Mouse (Mus musculus) NIH3T3 (cell line): ENCODE measurements at regions not wholly inside any gene's neighbourhood (a gene's known extent, or its start where the extent isn't known, plus 50 kb on each side); places are given as distances from the start of the nearest gene placed in this dataset.

Experiments
- DNase-seq: peaks from one replicate; pipeline ENCODE4 v3.0.0-alpha.2; 2012; ENCODE audit warnings: low read depth

DNA sequence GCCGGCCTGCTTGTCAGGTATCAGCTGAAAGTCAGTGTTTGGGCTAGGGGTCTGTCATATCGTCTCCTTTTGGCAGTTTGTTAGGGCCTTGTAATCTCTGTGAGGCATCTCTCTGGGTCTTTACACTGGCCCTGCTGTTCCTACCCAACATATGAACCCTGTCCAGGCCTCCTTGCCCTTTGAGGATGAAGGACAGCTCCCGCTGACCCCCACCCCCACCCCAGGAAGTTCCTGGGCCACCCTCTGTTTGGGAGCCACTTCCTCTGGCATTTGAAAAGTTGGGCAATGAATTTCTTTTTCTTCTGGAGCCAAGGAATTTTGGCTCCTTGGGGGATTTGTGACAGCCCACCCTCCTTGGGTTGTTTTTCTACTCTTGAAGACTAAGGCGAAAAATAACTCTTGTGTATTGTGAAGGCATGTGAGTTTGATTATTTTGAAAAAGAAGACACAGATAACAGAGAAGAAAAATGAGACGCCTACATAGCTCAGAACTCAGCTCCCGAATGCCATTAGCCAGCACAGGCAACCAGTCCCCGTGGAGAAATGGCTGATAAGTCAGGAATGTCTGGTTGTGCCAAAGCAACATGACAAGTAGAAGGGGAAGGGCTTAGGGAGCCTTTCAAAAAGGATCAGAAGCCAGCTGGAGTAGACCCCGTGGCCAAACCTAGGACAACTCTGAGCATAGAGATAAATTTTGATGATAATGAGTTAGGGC is 249.5 kb downstream of the Gm49356 start:
- DNase-seq = no peak

DNA sequence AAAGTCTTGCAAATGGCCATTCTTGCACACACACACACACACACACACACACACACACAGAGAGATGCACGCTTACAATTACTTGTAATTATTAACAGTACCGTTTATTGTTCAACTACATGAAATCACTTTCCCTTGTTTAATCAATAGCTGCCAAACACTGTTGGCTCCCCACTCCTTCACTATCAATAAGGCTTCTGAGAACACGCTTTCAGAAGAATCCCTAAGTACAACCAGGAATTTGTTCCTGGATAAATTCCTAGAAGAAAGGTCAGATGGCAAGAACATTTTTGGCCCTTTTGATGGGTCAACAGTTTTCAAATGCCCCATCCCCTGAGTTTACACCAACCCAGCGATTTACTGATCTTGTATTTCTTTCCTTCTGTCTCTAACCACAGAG is 252.5 kb downstream of the Gm49356 start:
- DNase-seq = no peak

- peak; percentile 63 for DNase-seq
Observed at GRCm38 (mm10) chr15:59142481-59142880, 253.4 kb downstream of the Gm49356 start.

GRCm38 (mm10) chr15:59143891-59144290 is 254.8 kb downstream of the Gm49356 start:
- DNase-seq = no peak

DNA sequence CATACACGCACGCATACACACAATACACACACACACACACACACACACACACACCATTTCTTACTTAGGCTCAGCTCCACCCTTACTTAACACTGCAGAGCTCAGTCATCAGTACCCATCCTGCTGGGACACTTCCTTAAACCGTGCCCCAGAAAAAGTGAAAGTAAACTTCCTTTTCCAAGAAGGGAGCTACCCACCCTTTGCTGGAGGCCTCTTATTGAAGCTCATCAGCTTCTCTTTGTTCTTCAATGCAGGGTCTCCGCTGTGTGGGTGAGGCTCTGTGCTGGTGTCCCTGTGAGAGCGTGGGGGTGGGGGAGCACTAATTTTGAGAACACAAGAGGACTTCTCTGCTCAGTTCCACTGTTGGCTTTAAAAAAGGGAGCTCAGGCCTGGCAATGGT is 256.6 kb downstream of the Gm49356 start:
- peak; percentile 28 for DNase-seq

- no peak for DNase-seq
Observed at GRCm38 (mm10) chr15:59146111-59146510, 257.0 kb downstream of the Gm49356 start.

DNA sequence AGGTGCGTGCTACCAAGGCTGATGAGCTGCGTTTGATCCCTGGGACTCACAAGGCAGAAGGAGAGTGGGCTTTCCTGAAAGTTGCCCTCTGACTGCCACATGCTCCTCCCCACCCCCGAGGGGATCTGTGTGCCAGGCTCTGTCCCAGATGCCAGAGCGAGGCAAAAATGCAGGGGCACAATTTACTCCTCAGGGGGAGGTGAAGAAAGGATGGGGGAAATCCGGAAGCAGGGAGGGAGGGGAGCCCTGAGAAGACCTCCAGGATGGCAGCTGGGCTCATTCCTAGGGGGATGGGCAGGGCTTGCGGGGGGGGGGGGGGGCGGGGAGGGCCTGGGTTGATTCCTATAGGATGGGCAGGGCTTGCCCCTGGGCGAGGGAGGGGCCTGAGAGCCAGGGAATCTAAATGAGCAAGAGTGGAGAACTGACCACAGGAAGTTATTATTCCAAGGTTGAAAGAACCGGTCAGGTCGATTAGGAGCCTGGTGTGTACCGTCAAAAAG is 257.5 kb downstream of the Gm49356 start:
- no peak for DNase-seq

DNA sequence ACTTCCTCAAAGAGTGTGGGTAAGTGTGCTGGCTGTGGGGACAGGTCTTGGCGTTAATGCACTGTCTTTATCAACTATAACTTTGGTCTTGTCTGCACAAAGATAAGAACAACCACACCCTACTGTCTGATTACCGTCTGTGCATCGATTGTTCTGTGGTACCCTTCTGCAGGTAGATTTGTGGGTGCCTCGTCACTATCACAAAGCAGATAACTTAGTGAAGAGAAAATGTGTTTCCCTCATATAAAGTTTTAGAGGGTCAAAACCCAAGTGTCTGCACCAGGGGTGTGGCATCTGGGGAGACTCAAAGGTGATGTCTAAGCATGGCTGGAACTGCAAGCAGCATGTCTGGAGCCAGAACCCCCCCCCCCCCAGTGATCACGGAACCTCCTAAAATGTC is 259.4 kb downstream of the Gm49356 start:
- no peak for DNase-seq

- peak; percentile 72 for DNase-seq
Observed at GRCm38 (mm10) chr15:59151506-59151905, 262.4 kb downstream of the Gm49356 start.

- DNase-seq = no peak
Observed at GRCm38 (mm10) chr15:59152786-59153388, 263.8 kb downstream of the Gm49356 start.

GRCm38 (mm10) chr15:59153416-59154250 is 264.5 kb downstream of the Gm49356 start:
- DNase-seq = no peak

DNA sequence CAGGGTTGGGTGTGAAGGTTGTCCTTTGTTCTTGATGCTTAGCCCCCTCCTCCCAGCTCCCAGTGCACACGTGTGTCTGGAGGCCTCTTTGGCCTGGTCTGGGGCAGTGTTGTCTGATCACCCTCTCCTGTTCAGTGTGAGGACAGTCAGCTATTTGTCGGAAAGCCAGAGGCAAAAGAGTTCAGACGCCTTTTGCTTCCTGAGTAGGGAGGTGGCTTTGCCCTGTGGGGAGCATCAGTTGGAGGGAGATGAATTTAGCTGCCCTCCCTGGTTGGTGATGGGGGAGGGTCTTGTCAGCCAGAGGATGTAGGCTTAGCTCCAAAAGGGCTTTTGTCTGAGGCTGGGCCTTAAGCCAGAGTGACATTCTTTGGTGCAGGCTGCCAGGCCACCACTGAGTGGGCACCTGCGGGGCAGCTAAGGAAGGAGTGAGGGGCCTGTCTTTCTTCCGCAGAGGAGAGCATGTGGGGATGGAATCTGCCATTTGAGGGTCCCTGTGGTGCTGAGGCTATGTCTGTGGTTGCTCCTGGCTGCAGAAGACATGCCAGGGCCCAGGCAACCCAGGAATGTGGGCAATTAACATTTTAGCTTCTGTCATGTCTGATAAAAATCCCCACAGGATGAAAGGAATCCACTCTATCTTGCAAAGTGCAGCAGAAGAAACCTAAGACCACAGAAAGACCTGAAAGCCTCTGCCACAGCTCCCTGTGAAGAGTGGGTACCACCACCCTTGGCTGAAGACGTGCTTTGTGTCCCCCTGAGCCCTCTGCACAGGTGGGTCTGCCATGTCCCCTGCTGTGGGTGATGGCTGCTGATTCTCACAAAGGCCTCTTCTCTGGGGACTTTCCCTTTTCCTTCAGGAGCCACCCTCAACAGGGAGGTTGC is 265.6 kb downstream of the Gm49356 start:
- DNase-seq = peak; percentile 15

- no peak for DNase-seq
Observed at GRCm38 (mm10) chr15:59155289-59155623, 266.2 kb downstream of the Gm49356 start.

DNA sequence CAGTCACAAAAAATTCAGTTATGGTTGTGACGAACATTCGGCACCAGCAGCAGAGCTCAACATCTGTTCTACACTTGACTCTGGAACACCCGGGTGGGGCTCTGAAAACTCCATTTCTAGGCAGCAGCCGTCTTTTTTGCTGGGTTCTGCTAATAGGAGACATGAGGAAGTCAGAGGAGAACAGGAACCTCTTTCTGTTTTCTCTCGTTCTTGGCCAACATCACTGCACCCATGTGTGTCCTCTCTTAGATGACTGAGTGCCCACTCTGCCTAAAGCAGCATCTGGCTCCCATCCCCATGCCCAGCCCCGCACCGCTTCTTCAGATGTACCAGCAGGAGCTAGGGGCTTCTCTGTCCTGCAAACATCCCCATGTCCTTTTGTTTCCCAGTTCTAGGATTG is 267.2 kb downstream of the Gm49356 start:
- DNase-seq = no peak

DNA sequence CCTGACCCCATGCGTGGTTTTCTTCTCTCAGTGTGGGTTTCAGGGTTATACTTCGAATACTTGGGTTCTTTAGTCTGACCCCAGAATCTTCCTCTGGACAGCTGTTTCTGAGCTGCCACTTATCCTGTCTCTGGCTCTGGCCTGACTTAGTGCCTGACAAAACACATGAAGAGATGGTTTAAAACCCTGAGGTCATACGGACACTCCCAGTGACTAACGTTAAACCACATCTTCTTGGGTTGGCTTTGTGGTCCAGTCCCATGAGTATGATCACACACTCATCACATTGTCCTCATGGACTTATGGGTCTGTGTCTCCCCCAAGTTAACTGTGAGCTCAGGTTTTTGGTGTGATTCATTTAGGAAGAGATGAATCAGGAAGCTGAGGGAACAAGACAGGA is 269.7 kb downstream of the Gm49356 start:
- peak; percentile 23 for DNase-seq

- DNase-seq = no peak
Observed at GRCm38 (mm10) chr15:59160931-59161920, 272.1 kb downstream of the Gm49356 start.

DNA sequence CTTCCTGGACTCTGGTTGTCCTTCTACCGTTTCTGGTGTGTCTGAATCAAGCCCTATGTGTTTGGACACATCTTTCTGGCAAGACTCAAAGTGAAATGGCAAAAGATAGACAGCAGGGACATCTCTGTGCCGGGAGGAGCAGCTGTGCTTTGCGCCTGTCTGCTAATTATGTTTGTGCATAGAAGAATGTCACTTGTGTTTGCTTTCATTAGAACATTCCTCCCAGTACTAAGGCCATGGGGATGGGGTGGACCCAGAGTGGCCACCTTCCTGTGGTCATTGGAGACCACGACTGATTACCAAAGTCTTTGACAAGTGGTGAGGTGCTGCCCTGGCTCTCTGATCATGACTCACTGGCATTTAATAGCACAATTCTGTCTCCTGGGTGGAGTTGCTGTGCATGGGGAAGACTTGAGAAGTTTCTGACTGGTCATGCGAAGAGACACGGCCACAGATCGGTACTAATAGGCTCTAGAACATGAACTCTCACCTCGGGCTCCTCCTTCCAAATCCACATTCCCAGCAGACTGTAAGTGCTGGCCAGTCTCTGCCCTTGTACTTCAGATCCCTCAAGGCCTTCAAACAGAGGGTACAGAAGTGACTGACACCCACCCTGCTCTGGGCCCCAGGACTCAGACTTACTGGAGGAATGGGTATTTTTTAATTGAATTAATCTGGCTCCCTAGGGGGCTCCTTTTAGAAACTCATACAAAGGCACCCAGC is 279.0 kb downstream of the Gm49356 start:
- no peak for DNase-seq

GRCm38 (mm10) chr15:59168660-59169170 is 279.6 kb downstream of the Gm49356 start:
- DNase-seq = no peak

GRCm38 (mm10) chr15:59169237-59169797 is 280.2 kb downstream of the Gm49356 start:
- DNase-seq = no peak
